Mouse (Mus musculus) kidney, postnatal 10 days (tissue): ENCODE results near the gene Slc16a1.
A peak's percentile ranks its signal among the peaks of the same experiment; 100 is the strongest.
"Not testable (repeated sequence)": the region's sequence is repeated elsewhere in the genome, so short reads cannot be mapped to it uniquely, and the experiment has no call there.

Source experiments
- DNase-seq: peaks from one replicate; pipeline ENCODE4 v3.0.0; 2021; ENCODE audit warnings: mixed read lengths

Slc16a1 gene

DNA sequence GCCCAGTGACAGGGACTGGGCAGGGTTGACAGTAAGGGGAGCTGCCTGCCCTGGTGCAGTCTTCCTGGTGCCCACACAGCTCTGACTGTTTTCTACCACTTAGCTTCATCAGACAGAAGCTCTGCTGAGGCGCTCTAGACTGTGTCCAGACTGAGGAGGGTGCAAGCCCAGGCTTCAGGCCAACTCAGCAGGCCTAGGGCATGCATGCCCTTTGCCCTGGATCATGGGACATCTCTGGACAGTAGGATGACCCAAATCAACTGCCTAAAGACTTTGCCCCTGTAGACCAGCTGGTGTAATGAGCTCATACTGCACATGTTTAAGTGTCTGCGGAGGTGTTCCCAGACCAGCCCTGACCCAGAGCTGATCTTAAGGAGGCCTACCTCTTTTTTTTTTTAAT lies 39.3 kb downstream of the Slc16a1 start:
- DNase-seq = peak; percentile 82

DNA sequence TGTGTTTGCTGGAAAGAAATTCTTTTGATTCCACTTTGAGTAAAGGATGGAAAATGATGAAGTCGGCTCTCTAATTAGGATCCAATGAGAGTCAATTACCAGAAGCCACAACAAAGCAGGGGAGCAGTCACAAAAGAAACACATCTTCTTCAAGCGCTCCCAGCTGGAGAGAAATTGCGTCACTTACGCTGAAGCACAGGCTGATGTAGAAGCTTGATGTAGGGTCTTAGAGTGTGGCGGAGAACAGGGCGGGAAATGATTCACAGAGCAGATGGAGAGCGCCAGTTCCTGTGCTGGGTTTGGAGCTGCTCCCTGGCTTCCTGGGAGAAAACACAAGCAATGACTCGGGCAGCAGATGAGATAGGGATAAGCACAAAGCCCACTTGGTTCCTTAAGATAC lies 40.4 kb downstream of the Slc16a1 start:
- no peak for DNase-seq

DNA sequence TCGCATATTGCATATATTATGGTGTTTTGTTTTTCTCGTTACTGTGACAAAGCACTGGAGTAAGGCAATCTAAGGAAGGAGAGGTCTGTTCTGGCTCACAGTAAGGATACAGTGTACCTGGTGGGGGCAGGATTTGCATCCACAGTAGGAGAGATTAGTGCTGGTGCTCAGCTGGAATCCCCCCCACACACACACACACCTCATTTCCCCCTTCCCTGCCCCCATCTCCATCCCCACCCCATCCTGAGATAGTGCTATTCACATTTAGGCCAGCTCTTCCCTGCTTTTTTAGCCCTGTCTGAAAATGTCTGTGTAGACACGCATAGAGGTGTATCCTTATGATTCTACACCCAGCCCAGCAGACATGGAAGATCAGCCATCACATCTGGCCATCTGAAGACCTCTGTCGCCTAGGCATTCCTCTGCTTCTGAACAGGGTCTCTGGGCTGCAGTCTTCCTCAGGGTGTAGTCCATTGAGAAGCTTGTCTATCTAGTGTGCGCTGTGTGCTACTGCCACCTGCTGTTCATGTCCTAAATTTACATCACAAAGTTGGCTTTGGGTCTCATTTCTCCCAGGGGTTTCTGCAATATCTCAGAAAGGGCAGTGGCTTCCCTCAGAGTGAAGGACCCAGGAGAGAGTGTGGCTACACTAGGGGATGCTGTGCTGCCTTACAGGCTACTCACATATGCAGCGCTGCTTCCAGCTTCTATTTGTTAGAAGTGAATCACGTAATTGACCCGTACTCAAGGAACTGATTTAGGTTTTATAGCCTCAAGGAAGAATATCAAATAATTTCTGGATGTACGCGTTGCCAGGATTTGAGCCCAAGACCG lies 44.4 kb downstream of the Slc16a1 start:
- peak; percentile 76 for DNase-seq

DNA sequence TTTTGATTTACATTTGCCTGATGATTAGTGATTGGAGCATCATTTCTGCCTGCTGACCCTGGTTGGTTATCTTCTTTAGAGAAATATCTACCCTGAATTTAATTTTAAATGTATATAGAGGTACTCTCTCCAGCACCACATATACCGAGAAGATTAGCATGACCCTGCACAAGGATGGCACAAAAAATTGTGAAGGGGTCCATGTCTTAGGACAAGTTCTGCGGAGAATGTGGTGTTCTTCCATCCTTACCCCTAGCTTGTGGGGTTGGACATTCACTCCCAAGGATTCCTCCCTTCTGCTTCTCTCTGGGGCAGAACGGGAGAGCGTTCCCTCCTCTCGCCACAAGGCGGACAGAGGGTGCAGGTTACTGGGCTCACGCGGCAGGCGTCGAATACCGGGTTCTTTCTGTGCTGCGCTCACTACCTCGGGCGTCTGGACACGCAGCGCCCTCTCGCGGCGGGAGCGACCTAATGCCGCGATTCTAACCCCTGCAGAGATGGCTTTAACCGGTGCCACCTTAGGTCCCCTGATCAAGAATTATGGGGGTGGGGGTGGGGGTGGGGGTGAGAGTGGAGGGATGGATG lies 62.4 kb downstream of the Slc16a1 start:
- DNase-seq = peak; percentile 88

DNA sequence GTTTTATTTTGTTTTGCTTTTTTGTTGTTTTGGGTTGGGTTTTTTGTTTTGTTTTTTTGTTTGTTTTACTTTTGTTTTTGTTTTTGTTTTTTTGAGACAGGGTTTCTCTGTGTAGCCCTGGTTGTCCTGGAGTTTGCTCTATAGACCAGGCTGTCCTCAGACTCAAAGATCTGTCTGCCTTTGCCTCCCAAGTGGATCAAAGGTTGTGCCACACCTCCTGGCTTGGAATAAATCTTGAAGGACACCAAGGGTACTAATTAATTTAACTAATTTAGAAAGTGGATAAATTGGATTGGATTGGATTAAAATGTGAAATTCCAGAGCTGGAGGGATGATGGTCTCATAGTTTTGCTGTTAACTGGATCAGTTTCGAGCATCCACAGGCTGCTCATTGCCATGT lies 63.3 kb downstream of the Slc16a1 start:
- DNase-seq = no peak

DNA sequence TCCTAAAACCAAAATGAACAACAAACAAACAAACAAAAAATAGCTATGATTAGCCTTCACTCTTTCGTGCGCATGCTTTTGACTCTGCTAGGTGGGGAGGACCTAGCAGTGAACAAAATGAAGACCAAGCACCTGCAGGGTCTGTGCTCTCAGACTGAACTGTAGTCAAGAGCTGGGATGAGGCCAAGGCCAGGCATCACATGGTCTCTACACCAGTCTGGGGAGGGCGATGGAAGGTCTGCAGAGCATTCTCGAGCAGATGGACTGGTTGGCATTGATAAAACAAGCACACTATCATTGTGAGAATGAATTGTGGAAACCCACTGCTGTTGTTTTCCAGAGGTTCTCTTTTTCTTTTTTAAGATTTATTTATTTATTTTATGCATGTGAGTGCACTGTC lies 65.5 kb downstream of the Slc16a1 start:
- no peak for DNase-seq

DNA sequence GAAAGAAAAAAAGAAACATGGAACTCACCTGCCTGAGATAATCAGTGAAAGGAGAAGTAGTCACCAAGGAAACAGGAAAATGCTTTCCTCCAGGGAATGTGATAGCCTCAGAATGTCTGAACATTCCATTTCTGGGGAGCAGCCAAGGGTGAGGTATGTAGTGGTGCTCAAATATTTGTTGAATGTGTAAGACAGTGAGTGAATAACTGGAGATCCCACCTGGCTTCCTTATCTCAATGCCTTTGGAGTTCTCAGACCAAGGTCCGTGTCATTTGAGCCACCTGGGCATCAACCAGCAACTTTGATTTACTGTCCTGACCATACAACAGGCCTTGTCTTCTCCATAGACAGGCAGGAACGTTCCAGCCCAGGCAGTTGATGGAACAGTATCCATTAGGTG lies 68.0 kb downstream of the Slc16a1 start:
- DNase-seq = no peak

DNA sequence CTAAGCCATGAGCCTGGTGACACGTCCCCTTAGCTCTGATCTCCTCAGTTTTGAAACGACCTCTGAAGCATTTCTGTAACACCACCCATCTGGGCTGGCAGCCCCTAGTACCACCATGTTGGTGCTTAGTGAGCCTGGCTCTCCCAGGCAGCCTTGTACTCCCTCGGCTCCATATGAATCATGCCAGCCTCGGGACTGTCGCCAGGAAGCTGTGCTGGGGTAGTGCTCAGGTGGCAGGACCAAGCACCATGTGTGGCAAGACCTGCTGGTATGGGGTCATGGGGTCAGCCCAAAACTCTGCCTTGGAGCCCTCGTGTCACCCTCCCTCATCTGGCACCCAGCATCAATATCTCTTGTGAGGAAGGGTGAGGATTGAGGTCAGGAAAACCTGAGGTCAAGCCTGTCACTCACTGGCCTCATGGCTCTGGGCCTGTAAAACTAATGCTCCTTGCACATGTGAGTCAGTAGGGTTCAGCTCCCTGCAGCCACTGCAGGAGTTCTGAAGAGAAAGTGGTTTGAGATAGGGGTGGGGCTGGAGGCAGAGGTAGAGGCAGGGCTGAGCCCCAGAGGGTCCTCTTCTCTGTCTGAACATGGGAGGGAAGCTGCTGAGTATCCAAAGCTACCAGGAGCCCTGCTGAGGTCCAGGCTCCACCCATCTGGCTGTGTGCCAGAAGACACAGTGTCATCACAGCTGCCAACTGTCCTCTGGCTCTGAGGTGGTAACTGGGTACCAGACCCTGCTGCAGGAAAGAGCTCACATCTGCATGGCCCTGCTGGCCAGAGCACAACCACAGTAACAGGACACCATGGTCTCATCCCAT lies 68.7 kb downstream of the Slc16a1 start:
- DNase-seq = not testable (repeated sequence)

DNA sequence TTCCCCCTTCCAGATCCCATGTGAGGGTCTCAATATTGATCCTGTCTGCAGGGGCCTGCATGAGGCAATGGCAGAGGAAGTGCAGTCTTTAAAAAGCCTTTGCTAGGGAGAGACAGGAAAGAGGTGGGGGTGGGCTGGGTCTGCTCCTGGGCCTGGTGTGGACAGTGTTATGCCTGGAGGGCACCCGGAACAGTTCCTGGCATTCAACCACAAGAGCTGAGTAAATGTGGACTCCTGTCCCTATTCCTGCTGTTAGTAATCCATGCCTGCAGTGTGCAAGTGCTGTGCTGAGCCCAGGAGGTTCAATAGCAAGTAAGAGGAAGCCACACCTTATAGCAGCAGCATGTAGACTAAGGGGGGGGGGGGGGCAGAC lies 69.3 kb downstream of the Slc16a1 start:
- DNase-seq = not testable (repeated sequence)
